Mouse (Mus musculus) c-Kit-negative CD71-positive TER-119-positive erythroid progenitor cells, embryonic 14.5 days (primary cell): Measurements from ENCODE around the gene Sec14l5.

ENCODE experiments used
- DNase-seq: peaks from one replicate; pipeline ENCODE4 v3.0.0-alpha.2; 2013; ENCODE audit warnings: low read depth, low spot score

Gene Sec14l5

GRCm38 (mm10) chr16:5147037-5147385 is at the start of gene Sec14l5:
Gene Sec14l5 (plus strand): TSS chr16:5147109.
- no peak for DNase-seq

- no peak for DNase-seq
Observed at GRCm38 (mm10) chr16:5101000-5101399, 45.9 kb upstream of the Sec14l5 start.

GRCm38 (mm10) chr16:5109877-5110276 is 37.0 kb upstream of the Sec14l5 start:
- DNase-seq = no peak

GRCm38 (mm10) chr16:5111021-5111420 is 35.9 kb upstream of the Sec14l5 start:
- no peak for DNase-seq

- DNase-seq = no peak
Observed at GRCm38 (mm10) chr16:5113002-5113550, 33.8 kb upstream of the Sec14l5 start.

- no peak for DNase-seq
Observed at GRCm38 (mm10) chr16:5113582-5113981, 33.3 kb upstream of the Sec14l5 start.

GRCm38 (mm10) chr16:5119385-5119784 is 27.5 kb upstream of the Sec14l5 start:
- DNase-seq = no peak

GRCm38 (mm10) chr16:5119845-5120244 is 27.1 kb upstream of the Sec14l5 start:
- DNase-seq = no peak

GRCm38 (mm10) chr16:5123476-5123875 is 23.4 kb upstream of the Sec14l5 start:
- DNase-seq = no peak

DNA sequence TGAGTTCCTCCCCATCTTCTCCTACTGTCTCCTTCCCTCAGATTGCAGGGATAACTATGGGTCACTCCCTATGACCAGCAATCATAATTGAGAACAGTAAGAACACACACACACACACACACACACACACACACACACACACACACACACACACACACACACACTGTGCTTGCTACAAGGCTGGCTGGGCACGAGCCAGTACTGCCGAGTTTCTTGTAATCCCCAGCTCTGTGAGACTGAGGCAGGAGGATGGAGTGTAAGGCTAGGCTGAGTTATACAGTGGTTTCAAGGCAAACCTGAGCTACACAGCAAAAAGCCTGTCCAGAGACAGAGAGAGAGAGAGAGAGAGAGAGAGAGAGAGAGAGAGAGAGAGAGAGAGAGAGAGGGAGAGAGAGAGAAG is 16.7 kb upstream of the Sec14l5 start:
- DNase-seq = no peak

DNA sequence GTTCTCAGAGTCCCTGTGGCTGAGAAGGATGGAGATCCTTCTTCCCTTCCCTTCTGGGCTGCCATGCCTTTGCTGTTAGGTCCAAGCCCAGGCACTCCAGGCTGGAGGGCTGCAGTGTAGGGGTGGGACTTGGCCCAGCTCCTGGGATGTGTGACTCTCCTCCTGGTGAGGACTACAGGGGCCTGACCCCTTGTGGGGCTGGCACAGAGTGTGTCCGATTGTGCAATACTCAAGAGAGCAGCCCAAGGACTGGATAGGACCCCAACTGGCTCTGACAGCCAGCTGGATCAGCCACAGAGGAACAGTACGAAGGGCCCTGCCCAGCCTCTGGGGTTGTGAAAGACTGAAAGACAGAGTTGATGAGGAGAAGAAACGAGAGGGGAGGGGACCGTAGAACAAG is 16.1 kb upstream of the Sec14l5 start:
- DNase-seq = no peak

GRCm38 (mm10) chr16:5131251-5131922 is 15.5 kb upstream of the Sec14l5 start:
- DNase-seq = no peak

GRCm38 (mm10) chr16:5132401-5132801 is 14.5 kb upstream of the Sec14l5 start, which contains the start of gene Ppl:
Gene Ppl (minus strand): TSS chr16:5132421.
- no peak for DNase-seq

- DNase-seq = no peak
Observed at GRCm38 (mm10) chr16:5134623-5135330, 12.1 kb upstream of the Sec14l5 start.

GRCm38 (mm10) chr16:5135551-5136261 is 11.2 kb upstream of the Sec14l5 start:
- no peak for DNase-seq

DNA sequence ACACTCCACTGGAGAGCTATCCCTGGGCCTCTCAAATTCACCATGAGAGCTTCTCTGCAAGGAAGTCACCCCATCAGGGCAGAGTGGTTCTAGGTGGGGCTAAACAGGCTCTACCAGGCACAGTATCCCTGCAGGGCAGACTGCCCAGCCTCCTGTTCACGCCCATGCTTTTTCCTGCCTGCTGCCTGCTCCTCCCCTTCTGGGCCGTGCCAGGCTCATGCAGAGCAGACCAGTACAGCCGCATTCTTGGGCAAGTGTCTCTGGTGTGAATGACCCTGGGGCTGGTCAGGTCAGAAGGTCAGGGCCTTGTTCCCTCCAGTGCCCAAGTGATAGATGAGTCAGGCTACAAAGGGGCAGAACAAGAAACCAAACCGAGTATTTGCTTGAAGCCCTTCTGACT is 10.4 kb upstream of the Sec14l5 start:
- no peak for DNase-seq

DNA sequence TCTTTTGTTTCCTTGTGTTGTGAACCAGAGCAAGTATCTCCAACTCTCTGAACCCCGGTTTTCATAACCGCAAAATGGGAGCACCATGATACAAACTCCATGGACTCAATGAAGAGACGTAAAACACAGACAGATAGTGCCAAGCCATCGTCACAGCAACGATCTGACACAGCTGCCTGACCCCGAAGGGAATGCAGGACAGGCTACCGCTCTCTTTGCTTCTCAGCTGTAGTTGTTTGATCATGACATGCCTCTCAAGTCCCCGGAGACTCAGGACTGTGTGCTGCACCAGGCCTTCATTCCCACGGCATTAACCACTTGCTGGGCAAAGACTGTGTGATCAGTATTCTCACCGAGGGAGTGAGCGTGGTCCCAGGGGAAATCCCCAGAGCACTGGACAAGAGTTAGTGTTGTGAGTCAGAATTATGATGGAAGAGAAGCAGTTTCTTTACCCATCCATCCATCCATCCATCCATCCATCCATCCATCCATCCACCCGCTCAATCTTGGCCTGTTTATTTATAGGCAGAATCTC is 9.8 kb upstream of the Sec14l5 start:
- no peak for DNase-seq

GRCm38 (mm10) chr16:5139741-5140140 is 7.2 kb upstream of the Sec14l5 start:
- no peak for DNase-seq

GRCm38 (mm10) chr16:5145570-5145969 is 1.3 kb upstream of the Sec14l5 start:
- DNase-seq = peak; percentile 43

- no peak for DNase-seq
Observed at GRCm38 (mm10) chr16:5146367-5147036, 407 bp upstream of the Sec14l5 start.

DNA sequence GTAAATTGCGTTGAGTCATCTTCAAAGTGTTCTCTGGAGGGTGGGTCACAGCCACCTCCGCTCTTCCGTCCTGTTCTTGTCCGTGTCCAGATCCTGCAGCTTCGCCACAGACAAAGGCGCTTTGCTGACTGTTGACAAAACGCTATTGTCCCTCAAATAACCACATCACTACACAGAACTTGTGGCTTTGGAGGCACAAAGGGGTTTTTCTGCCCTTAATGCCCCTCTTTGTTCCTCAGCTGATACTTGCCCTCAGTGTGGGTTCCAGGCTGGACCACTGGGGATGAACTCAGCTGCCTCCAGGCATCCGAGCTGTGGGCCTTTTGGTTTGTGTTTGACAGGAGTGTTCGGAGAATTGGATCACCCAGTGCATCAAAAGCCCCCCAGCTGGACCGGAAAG is 3.6 kb downstream of the Sec14l5 start:
- DNase-seq = no peak
